Mouse (Mus musculus) neural tube, embryonic 14.5 days (tissue): ENCODE results near the gene Kyat1. TPM values are rescaled to one million over a fixed set of nuclear protein-coding genes. Genes with fewer than 3 reads are reported as not detected.
"Not testable (repeated sequence)": the region's sequence is repeated elsewhere in the genome, so short reads cannot be mapped to it uniquely, and the experiment has no call there.

Source experiments
- ATAC-seq: fragments of 200-750 bp; cut with Nextera tagmentation; 2 replicates; pipeline ENCODE4 v1.8.0; 2017; ENCODE audit warnings: low read depth, mild to moderate bottlenecking, moderate TSS enrichment, moderate library complexity
- H3K27ac ChIP-seq: fragments of 300-500 bp; sonication (generic); 2 replicates; pipeline ENCODE4 v1.5.1; 2014; ENCODE audit warnings: low read depth, mild to moderate bottlenecking, control low read depth, low read length, moderate library complexity, mixed read lengths
- H3K27me3 ChIP-seq: fragments of 300-500 bp; sonication (generic); 2 replicates; pipeline ENCODE4 v1.6.1; 2014; ENCODE audit warnings: low read length; ENCODE audit not compliant: control insufficient read depth, insufficient read depth
- H3K36me3 ChIP-seq: fragments of 300-500 bp; sonication (generic); 2 replicates; pipeline ENCODE4 v1.6.1; 2014; ENCODE audit warnings: low read length, mixed read lengths; ENCODE audit not compliant: control insufficient read depth, insufficient read depth
- H3K4me1 ChIP-seq: fragments of 300-500 bp; sonication (generic); 2 replicates; pipeline ENCODE4 v1.6.1; 2014; ENCODE audit warnings: low read length; ENCODE audit not compliant: control insufficient read depth, insufficient read depth
- H3K4me2 ChIP-seq: fragments of 300-500 bp; sonication (generic); 2 replicates; pipeline ENCODE4 v1.6.1; 2014; ENCODE audit warnings: mild to moderate bottlenecking, low read depth, low read length, control low read depth
- H3K4me3 ChIP-seq: fragments of 300-500 bp; sonication (generic); 2 replicates; pipeline ENCODE4 v1.5.1; 2014; ENCODE audit warnings: low read depth, low read length, control low read depth, mixed read lengths
- H3K9ac ChIP-seq: fragments of 300-500 bp; sonication (generic); replicated peaks from 2 replicates; pipeline ENCODE4 v1.6.1; 2014; ENCODE audit warnings: low read depth, mild to moderate bottlenecking, control low read depth, low read length, mixed read lengths
- H3K9me3 ChIP-seq: fragments of 300-500 bp; sonication (generic); 2 replicates; pipeline ENCODE4 v1.6.1; 2016; ENCODE audit warnings: low read length; ENCODE audit not compliant: control insufficient read depth
- WGBS: fragments of 180-500 bp; shearing (Covaris S2); extraction: QIAGEN DNeasy Blood & Tissue Kit; methylation state at CpG from one replicate; pipeline ENCODE4 v1.1.7; 2014; 5-methylcytosine and 5-hydroxymethylcytosine counted together
- polyA plus RNA-seq: library from polyadenylated mRNA; unstranded; fragments of >200 nt; fragmentation: Nextera tagmentation; extraction: Ambion mirVana; gene quantifications from 2 replicates; pipeline ENCODE4 v1.2.1, GENCODE M21; 2014

Gene Kyat1
- polyA plus RNA-seq, 1 experiment from 2014 or later, result 19.5 TPM

DNA sequence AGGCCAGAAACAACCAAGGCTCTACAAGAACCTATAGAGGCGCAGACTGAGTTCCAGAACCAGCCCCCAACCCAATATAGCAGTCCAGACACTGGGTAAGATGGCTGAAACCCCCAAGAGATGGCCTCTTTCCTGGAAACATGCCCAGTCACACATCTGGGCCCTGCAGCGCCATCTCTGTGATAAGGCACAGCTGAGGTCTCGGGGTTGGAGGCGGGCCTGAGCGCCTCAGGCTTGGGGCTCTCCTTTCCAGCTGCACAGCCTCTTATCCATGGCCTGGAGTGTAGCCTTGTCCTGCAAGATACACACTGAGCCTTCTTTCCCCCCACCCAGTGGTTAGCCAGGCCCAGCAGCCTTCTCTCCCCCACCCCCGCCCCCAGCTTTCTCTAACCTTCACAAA, 20.4 kb downstream of the Kyat1 start:
- no peaks in the 10 kb centered on the region for H3K9me3 ChIP-seq
- WGBS, result 91% methylated on average over 6 of the region's 6 CpGs
- ATAC-seq, result no peak
- H3K27me3 ChIP-seq, result no peaks in the 10 kb centered on the region
- H3K4me3 ChIP-seq, result no peak overlapping the region
- H3K36me3 ChIP-seq, result no peaks in the 10 kb centered on the region
- no peak overlapping the region for H3K9ac ChIP-seq
- H3K27ac ChIP-seq, result no peak overlapping the region
- no peaks in the 10 kb centered on the region for H3K4me1 ChIP-seq
- no peak overlapping the region for H3K4me2 ChIP-seq

DNA sequence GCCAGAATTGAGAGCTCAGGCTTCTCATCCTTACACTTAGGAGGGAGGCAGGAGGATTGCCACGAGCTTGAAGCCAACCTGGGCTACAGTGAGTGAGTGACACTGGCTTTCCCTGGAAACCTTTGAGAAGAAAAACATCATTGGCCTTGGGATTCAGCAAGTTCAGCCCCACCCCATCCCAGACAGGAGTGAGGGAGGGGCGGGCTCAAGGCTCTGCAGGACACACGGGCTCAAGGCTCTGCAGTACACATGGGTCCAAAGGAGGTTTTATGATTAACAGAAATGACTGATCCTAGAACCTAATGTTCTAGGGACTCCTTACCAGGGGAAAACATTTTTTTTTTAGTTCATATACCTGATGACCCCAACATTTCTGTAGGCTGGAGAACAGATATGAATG, 21.9 kb downstream of the Kyat1 start:
- WGBS, result 78% methylated on average over 3 of the region's 3 CpGs

DNA sequence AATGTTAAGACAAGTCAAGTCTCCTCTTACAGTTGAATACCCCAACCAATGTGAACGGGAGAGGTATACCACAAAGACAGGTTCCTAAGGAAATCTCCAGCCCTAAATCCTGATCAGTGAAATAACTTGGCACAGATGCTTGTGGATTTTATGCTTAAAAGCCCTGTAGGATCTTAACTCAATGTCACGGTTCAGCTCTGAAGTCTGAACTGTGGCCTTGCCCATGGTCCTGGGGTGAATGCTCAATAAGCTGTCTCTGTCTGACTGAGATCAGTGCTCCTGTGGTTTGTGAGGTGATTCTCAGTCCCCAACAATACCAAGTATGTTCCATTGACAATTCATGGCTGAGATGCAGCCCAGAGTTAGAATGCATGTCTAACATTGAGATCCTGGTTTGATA, 23.2 kb downstream of the Kyat1 start:
- H3K9me3 ChIP-seq, result no peaks in the 10 kb centered on the region
- no peak overlapping the region for H3K27ac ChIP-seq
- H3K4me2 ChIP-seq, result no peak overlapping the region
- no peaks in the 10 kb centered on the region for H3K27me3 ChIP-seq
- no peak overlapping the region for H3K4me3 ChIP-seq
- H3K9ac ChIP-seq, result no peak overlapping the region
- 88% methylated on average over 2 of the region's 2 CpGs for WGBS
- no peak for ATAC-seq
- H3K4me1 ChIP-seq, result peaks cover 3% of the 10 kb centered on the region
- H3K36me3 ChIP-seq, result no peaks in the 10 kb centered on the region

More for the DNA sequence above, 21.9 kb downstream of the Kyat1 start:
- Histone ChIP-seq H3K9me3 (no peaks in the 10 kb centered on the region), H3K4me1 (no peaks in the 10 kb centered on the region), H3K27ac (no peak overlapping the region), H3K36me3 (no peaks in the 10 kb centered on the region), H3K4me3 (no peak overlapping the region), H3K27me3 (no peaks in the 10 kb centered on the region), H3K4me2 (no peak overlapping the region), H3K9ac (no peak overlapping the region)
- ATAC-seq, result no peak

DNA sequence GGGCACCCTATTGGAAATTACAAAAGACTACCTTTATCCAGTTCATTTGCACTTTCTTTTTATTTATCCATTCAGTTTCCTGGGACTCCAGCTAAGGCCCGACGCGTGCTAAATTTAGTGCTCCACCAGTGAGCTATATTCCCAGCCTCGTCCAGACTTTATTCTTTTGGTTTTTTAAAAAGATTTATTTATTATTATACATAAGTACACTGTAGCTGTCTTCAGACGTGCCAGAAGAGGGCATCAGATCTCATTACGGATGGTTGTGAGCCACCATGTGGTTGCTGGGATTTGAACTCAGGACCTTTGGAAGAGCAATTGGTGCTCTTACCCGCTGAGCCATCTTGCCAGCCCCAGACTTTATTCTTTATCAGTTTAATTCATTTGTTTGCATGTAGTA, 26.9 kb downstream of the Kyat1 start:
- not testable (repeated sequence) for H3K27me3 ChIP-seq, H3K4me1 ChIP-seq, H3K9ac ChIP-seq, H3K27ac ChIP-seq, H3K9me3 ChIP-seq
- peaks cover 18% of the 10 kb centered on the region for H3K36me3 ChIP-seq
- H3K4me2 ChIP-seq, result peak overlapping the region; percentile 90
- H3K4me3 ChIP-seq, result peak overlapping the region; percentile 69
- 34% methylated on average over 7 of the region's 7 CpGs for WGBS
- ATAC-seq, result peak; percentile 29; the same call in 1 of the 2 replicates

DNA sequence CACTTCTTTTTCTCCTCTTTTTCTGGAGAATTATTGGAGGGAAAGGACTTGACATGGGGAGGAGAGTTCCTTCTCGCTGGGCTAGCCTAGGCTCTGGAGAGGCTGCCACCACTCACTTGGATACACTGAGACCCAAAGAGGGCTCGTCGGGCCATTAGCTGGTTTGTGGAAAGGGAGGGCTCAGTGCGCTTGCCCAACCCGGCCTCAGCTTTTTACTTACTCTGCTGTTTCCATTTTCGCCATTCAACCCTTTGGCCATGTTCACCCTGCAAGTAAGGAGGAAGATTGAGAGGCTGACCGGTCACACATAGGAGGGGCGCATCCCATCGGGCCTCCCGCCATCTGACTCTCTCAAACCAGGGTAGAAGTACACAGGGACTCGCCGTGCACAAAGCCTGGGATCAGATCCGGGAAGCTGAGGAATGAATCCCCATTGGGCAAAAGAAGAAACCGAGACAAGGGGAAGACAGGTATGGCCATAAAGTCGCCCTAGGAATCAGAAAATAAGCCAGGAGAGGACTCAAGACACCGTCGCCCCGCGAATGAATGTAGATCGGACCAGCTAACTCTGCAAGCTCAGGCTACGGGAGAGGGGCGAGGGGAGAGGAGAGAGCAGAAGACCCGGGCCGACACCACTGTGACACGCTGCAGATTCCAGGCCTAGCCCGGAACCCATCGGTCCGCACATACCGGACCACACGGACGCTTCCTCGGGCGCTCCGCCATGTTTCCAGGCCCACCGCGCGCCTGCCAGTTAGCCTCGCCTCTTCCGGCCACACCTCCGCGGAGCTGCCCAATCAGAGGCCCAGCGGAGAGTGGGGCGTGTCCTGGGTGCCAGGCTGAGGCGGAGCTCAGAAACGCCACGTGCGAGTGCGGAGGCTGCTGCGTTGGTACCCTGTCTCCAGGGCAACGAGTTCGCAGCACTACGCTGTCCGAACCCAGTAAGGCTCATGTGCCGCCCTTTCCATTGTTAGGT, 27.7 kb downstream of the Kyat1 start, which contains the start of gene Spout1:
TSS of gene Spout1 (minus strand) at position 760 of the 976 bp plus-strand sequence.
- ATAC-seq, result peak; percentile 99
- Histone ChIP-seq H3K9ac (peak within 1 kb of the TSS; percentile 66), H3K4me3 (peak within 1 kb of the TSS; percentile 69), H3K27ac (no peak within 1 kb of the TSS), H3K27me3 (no peaks in the 10 kb centered on the region), H3K4me1 (peaks cover 5% of the 10 kb centered on the region), H3K36me3 (peaks cover 18% of the 10 kb centered on the region), H3K9me3 (no peaks in the 10 kb centered on the region), H3K4me2 (peak within 1 kb of the TSS; percentile 90)
- 3% methylated on average over 54 of the region's 54 CpGs for WGBS

DNA sequence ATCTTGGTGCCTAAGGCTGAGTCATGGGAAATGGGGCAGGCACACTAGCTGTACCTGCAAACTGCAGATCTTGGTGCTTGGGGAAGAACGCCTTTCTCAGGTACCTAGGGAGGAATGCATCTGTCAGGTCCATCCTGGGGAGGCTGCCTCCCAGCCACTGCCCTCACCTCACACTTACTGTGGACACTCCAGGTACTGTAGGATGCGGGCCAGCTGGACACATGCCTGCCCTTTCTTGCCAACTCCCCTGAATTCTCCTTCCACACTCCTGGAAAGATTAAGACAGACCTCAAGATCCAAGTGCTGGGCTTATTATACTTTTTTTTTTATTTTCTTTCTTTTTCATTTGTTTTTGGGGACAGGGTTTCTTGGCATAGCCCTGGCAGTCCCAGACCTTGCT, 29.1 kb downstream of the Kyat1 start:
- Histone ChIP-seq H3K27me3 (no peaks in the 10 kb centered on the region), H3K9me3 (no peaks in the 10 kb centered on the region), H3K27ac (no peak overlapping the region), H3K9ac (no peak overlapping the region), H3K36me3 (peaks cover 18% of the 10 kb centered on the region), H3K4me3 (no peak overlapping the region), H3K4me2 (no peak overlapping the region), H3K4me1 (peaks cover 5% of the 10 kb centered on the region)
- ATAC-seq, result no peak
- 100% methylated on average over 2 of the region's 2 CpGs for WGBS

DNA sequence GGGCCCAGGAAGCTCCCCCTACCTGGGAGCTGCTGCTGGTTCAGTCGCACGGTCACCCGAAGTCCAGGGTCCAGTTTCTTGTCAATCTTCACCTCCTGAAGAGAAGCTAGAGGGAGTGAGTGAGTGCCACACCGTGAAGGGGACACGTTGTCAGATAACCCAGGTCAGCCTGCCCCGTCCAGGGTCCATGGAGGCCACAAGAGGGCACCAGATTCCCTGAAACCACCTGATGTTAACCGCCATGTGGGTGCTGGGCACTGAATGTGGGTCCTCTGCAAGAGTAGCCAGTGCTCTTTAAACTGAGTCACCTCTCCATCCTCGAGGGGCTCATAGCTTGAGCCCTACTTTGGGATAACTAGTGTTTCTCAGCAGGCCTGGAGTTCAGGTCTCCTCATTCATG, 29.8 kb downstream of the Kyat1 start:
- no peak overlapping the region for H3K9ac ChIP-seq
- H3K4me3 ChIP-seq, result no peak overlapping the region
- WGBS, result 91% methylated on average over 8 of the region's 8 CpGs
- no peaks in the 10 kb centered on the region for H3K27me3 ChIP-seq
- H3K4me2 ChIP-seq, result no peak overlapping the region
- no peak overlapping the region for H3K27ac ChIP-seq
- no peak for ATAC-seq
- H3K4me1 ChIP-seq, result peaks cover 5% of the 10 kb centered on the region
- peaks cover 18% of the 10 kb centered on the region for H3K36me3 ChIP-seq
- H3K9me3 ChIP-seq, result no peaks in the 10 kb centered on the region

DNA sequence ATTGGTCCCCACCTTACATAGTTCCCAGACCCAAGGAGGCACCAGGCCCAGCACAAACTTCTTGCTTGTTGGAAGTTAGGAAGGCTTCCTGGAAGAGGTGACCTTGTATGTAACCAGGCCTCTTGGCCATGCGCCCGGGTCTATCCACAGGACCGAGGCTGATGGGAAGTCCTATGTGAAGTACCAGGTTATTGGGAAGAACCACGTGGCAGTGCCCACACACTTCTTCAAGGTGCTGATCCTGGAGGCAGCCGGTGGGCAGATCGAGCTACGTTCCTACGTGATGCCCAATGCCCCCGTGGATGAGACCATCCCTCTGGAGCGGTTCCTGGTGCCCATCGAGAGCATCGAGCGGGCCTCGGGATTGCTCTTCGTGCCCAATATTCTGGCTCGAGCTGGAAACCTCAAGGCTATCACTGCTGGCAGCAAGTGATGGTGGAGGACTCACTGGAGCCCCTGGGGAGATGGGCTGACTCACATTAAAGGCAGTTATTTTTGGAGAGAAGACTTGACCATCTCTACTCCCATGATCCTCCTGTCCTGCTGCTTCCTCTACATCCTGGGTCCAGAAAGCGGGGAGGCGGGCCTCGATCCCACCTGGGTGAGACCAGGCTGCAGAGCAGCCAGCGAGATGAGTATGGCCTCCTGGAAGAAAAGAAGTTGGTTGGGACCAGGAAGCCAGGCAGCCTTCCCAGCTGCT, 32.0 kb downstream of the Kyat1 start:
- 98% methylated on average over 20 of the region's 20 CpGs for WGBS
- H3K27me3 ChIP-seq, result no peaks in the 10 kb centered on the region
- H3K9ac ChIP-seq, result no peak overlapping the region
- peaks cover 5% of the 10 kb centered on the region for H3K4me1 ChIP-seq
- H3K36me3 ChIP-seq, result peaks cover 18% of the 10 kb centered on the region
- no peaks in the 10 kb centered on the region for H3K9me3 ChIP-seq
- H3K27ac ChIP-seq, result no peak overlapping the region
- no peak overlapping the region for H3K4me2 ChIP-seq
- no peak for ATAC-seq
- H3K4me3 ChIP-seq, result no peak overlapping the region

DNA sequence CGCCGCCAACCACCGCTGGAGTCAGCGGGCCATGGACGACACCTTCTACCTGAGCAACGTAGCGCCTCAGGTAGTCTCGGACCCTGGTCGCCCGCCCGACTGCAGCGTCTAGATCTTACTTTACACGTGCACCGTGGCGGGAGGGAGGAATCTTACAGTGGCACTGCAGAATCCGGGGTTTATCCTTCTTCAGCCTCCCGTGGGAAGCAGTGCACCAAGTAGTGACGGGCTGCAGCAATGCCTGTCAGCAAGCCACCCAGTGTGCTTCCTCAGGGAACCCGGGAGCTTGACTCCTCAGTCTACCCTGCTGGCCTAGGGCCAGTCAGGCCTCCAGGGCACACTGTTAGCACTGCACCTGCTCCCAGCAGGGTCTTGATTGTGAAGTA, 33.7 kb downstream of the Kyat1 start:
- peak overlapping the region; percentile 94 for H3K27ac ChIP-seq
- H3K9ac ChIP-seq, result peak overlapping the region; percentile 80
- 2% methylated on average over 19 of the region's 19 CpGs for WGBS
- peak overlapping the region; percentile 89 for H3K4me2 ChIP-seq
- H3K9me3 ChIP-seq, result no peaks in the 10 kb centered on the region
- peak overlapping the region; percentile 57 for H3K4me3 ChIP-seq
- no peaks in the 10 kb centered on the region for H3K27me3 ChIP-seq
- peaks cover 18% of the 10 kb centered on the region for H3K36me3 ChIP-seq
- peak; percentile 39 for ATAC-seq
- no peaks in the 10 kb centered on the region for H3K4me1 ChIP-seq
